7 mouse cellular contexts compared by ENCODE assay signal in genomic region chr5:108462446-108462845, GRCm38 (mm10). TPM values are rescaled to one million over a fixed set of nuclear protein-coding genes. Genes with fewer than 3 reads are reported as not detected.
DNase-seq lines count a peak whose midpoint lies in the region; ATAC-seq and TF ChIP-seq lines count a peak whose summit lies in the region.

No protein-coding gene starts in this region.

- peak overlapping the region; percentile 15 for H3K4me3 ChIP-seq in thymus, adult 2 months (ENCODE audit: control insufficient read depth, insufficient read depth, low read length)
- H3K4me3 ChIP-seq in forebrain, embryonic 13.5 days, result peak overlapping the region; percentile 92

- no peaks in the 10 kb centered on the region for H3K36me3 ChIP-seq in thymus, adult 2 months (ENCODE audit: control insufficient read depth, insufficient read depth, low read length)
- 0 out of 2 replicates have a peak, but pooled peaks cover 6% of the 10 kb centered on the region for H3K36me3 ChIP-seq in forebrain, embryonic 13.5 days (ENCODE audit: poor library complexity, severe bottlenecking)

- peaks cover 29% of the 10 kb centered on the region for H3K4me1 ChIP-seq in thymus, adult 2 months (replicated peaks; ENCODE audit: control insufficient read depth, insufficient read depth, low read length)
- peaks cover 54% of the 10 kb centered on the region for H3K4me1 ChIP-seq in forebrain, embryonic 13.5 days

- TF ChIP-seq POLR2A in thymus, adult 2 months (IDR thresholded peaks at IDR 0.05; ENCODE audit: control insufficient read depth, extremely low read depth, insufficient read depth, low read length, poor library complexity), result no peak

- H3K4me2 ChIP-seq in forebrain, embryonic 13.5 days, result peak overlapping the region; percentile 97

- no peaks in the 10 kb centered on the region for H3K9me3 ChIP-seq in forebrain, embryonic 13.5 days (replicated peaks)

- H3K27ac ChIP-seq in thymus, adult 2 months (ENCODE audit: control insufficient read depth, insufficient read depth, low read length), result no peak overlapping the region
- H3K27ac ChIP-seq in forebrain, embryonic 13.5 days, result no peak overlapping the region

- DNase-seq in thymus, adult 2 months, result no peak
- no peak for DNase-seq in thymus, postnatal 0 days (ENCODE audit: low spot score)
- DNase-seq in liver, result peak; percentile 10
- peak; percentile 24 for DNase-seq in thymus, postnatal 4 days
- DNase-seq in urinary bladder, postnatal 4 days (ENCODE audit: low spot score in 2 of 2), result no peak
- DNase-seq in adrenal gland, postnatal 4 days (ENCODE audit: low spot score in 2 of 2), result no peak

- no peak for TF ChIP-seq CTCF in thymus, adult 2 months (IDR thresholded peaks at IDR 0.05; ENCODE audit: borderline replicate concordance, control insufficient read depth, extremely low read depth, insufficient read depth, low read length, poor library complexity)

- H3K27me3 ChIP-seq in thymus, adult 2 months (ENCODE audit: control insufficient read depth, insufficient read depth, low read length), result no peaks in the 10 kb centered on the region
- peaks cover 23% of the 10 kb centered on the region for H3K27me3 ChIP-seq in forebrain, embryonic 13.5 days

- peak overlapping the region; percentile 99 for H3K9ac ChIP-seq in forebrain, embryonic 13.5 days

- 62% methylated on average over 4 of the region's 4 CpGs for WGBS in thymus, adult 2 months
- WGBS in forebrain, embryonic 13.5 days, result 41% methylated on average over 4 of the region's 4 CpGs

- ATAC-seq in forebrain, embryonic 13.5 days, result no peak

RNA-seq across cellular contexts. Expression of gene Pcgf3, which starts 1.4 kb away (rescaled TPM):
- polyA plus RNA-seq in thymus, adult 2 months (2012; rRNA removed), result 17.1 and 19.8 TPM in 2 replicates
- polyA plus RNA-seq in thymus, postnatal 0 days (2015; fragmentation: Nextera tagmentation; extraction: Ambion mirVana), result 7.8 and 8.3 TPM in 2 replicates
- polyA plus RNA-seq in forebrain, embryonic 13.5 days (2015; fragmentation: Nextera tagmentation; extraction: Ambion mirVana), result 30.1 and 30.8 TPM in 2 replicates
- 10 to 100 TPM; 57.1 to 57.6 TPM for total RNA-seq in adrenal gland, postnatal 4 days (2021)

RNA-seq across cellular contexts. Expression of gene Mfsd7a, which starts 13.8 kb away (rescaled TPM):
- 2.4 and 3.8 TPM in 2 replicates for polyA plus RNA-seq in thymus, adult 2 months (2012; rRNA removed)
- 0.14 and 0.27 TPM in 2 replicates for polyA plus RNA-seq in thymus, postnatal 0 days (2015; fragmentation: Nextera tagmentation; extraction: Ambion mirVana)
- polyA plus RNA-seq in forebrain, embryonic 13.5 days (2015; fragmentation: Nextera tagmentation; extraction: Ambion mirVana), result 0.06 and 0.17 TPM in 2 replicates
- total RNA-seq in adrenal gland, postnatal 4 days (2021), result 1 to 10 TPM; 2.3 to 2.4 TPM

RNA-seq across cellular contexts. Expression of gene Atp5k, which starts 28.2 kb away (rescaled TPM):
- polyA plus RNA-seq in thymus, adult 2 months (2012; rRNA removed), result 35.6 and 46.8 TPM in 2 replicates
- polyA plus RNA-seq in thymus, postnatal 0 days (2015; fragmentation: Nextera tagmentation; extraction: Ambion mirVana), result 551 and 578 TPM in 2 replicates
- 418 and 500 TPM in 2 replicates for polyA plus RNA-seq in forebrain, embryonic 13.5 days (2015; fragmentation: Nextera tagmentation; extraction: Ambion mirVana)
- total RNA-seq in adrenal gland, postnatal 4 days (2021), result 100 to 1,000 TPM; 291 to 308 TPM

Comparison
In these comparisons a context has a peak if more than half of its experiments do, and no peak if none do; other contexts are left out.
1. DNase-seq: peak in liver (single experiment) and thymus, postnatal 4 days (single experiment); none in thymus, adult 2 months (single experiment), thymus, postnatal 0 days (single experiment), urinary bladder, postnatal 4 days (0 of 2) and adrenal gland, postnatal 4 days (0 of 2).